8 mouse cellular contexts compared by ENCODE assay signal in the genomic region with DNA sequence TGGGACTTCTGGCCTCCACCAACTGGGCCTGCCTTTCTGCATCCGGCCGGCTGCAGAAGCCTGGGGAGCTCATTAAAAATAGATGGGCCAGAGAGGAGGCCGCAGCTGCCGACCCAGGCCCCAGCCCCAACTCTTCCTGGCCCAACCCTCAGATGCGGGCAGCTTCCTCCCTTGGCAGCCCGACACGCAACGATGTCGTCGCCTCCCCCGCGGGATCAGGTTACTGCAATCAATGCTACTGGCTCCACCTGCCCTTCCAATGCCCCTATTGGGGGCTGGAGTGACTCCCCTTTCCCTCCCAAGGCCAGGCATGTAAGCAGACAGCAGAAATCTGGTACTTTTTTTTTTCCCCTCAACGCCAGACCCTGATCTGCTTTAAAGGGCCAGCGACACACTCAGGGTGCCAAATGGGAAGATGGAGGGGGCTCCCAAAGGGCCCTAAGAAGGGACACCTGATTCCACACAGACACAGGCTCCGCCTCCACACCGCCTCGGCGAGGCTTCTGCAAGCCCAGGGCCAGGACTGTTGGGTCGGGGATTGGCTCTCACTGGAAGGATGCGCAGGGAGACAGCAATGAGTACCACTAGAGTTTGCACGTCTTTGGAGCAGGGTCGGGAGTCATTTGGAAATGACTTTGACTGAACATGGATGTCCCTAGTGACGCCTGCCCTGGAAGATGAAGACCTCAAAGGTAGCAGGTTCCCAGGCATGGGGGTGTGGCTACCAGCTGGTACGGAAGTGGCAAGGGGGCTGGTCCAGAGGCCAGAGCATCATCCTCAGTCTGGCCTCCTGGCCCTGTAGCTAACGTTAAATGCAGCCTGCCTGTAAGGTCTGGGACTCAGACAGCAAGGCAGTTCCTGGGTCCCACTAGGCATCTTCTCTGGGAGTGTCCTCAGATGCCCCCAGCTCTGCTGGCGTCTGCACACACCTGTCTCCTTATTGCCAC. TPM values are rescaled to one million over a fixed set of nuclear protein-coding genes. Genes with fewer than 3 reads are reported as not detected.
DNase-seq lines count a peak whose midpoint lies in the region; ATAC-seq and TF ChIP-seq lines count a peak whose summit lies in the region.

No protein-coding gene starts in this region.

- no peaks in the 10 kb centered on the region for H3K36me3 ChIP-seq in kidney, postnatal 0 days (ENCODE audit: insufficient read depth, low read length)
- no peaks in the 10 kb centered on the region for H3K36me3 ChIP-seq in liver, embryonic 15.5 days (replicated peaks)

- no peaks in the 10 kb centered on the region for H3K9me3 ChIP-seq in kidney, postnatal 0 days (replicated peaks; ENCODE audit: low read length)
- no peaks in the 10 kb centered on the region for H3K9me3 ChIP-seq in liver, embryonic 15.5 days (replicated peaks)

- H3K9ac ChIP-seq in kidney, postnatal 0 days (ENCODE audit: low read depth, low read length), result peak overlapping the region; percentile 49
- no peak overlapping the region for H3K9ac ChIP-seq in liver, embryonic 15.5 days

- no peak for TF ChIP-seq CTCF in kidney, postnatal 0 days (IDR thresholded peaks at IDR 0.05; ENCODE audit: low read depth)
- TF ChIP-seq CTCF in cortical plate, adult 2 months (IDR thresholded peaks at IDR 0.05; ENCODE audit: extremely low read depth, insufficient read depth, low read length), result no peak

- H3K4me2 ChIP-seq in kidney, postnatal 0 days (ENCODE audit: low read length), result peak overlapping the region; percentile 56
- peak overlapping the region; percentile 35 for H3K4me2 ChIP-seq in liver, embryonic 15.5 days

- 5% methylated on average over 26 of the region's 26 CpGs for WGBS in kidney, postnatal 0 days
- whole genome bisulfite sequencing in liver, embryonic 15.5 days (ENCODE audit: insufficient replicate concordance), result 4% methylated on average over 26 of the region's 26 CpGs

- TF ChIP-seq POLR2A in cortical plate, adult 2 months (IDR thresholded peaks at IDR 0.05; ENCODE audit: extremely low read depth, insufficient read depth, low read length), result peak; percentile 28; the same call in 1 of the 2 replicates

- peak; percentile 83 for DNase-seq in kidney, postnatal 0 days (ENCODE audit: low spot score)
- no peak for DNase-seq in kidney, adult 11 months
- peak; percentile 37 for DNase-seq in heart, postnatal 4 days
- no peak for DNase-seq in thymus, postnatal 4 days
- no peak for DNase-seq in right cerebral cortex, postnatal 14 days
- DNase-seq in B cell, adult 2 months, result no peak

- H3K4me3 ChIP-seq in kidney, postnatal 0 days (replicated peaks; ENCODE audit: low read depth, low read length), result peak overlapping the region; percentile 24
- H3K4me3 ChIP-seq in cortical plate, adult 2 months (ENCODE audit: insufficient read depth, low read length), result peak overlapping the region; percentile 37
- 0 out of 2 replicates have a peak overlapping the region, but pooled peaks have one; percentile 15 for H3K4me3 ChIP-seq in liver, embryonic 15.5 days (replicated peaks)

- peak overlapping the region; percentile 73 for H3K27ac ChIP-seq in kidney, postnatal 0 days
- H3K27ac ChIP-seq in cortical plate, adult 2 months (ENCODE audit: insufficient read depth, low read length), result peak overlapping the region; percentile 89
- H3K27ac ChIP-seq in liver, embryonic 15.5 days (replicated peaks), result no peak overlapping the region

- peaks cover 31% of the 10 kb centered on the region for H3K4me1 ChIP-seq in kidney, postnatal 0 days (replicated peaks; ENCODE audit: insufficient read depth, low read length)
- H3K4me1 ChIP-seq in cortical plate, adult 2 months (ENCODE audit: control insufficient read depth, insufficient read depth, low read length), result peaks cover 23% of the 10 kb centered on the region
- peaks cover 24% of the 10 kb centered on the region for H3K4me1 ChIP-seq in liver, embryonic 15.5 days (replicated peaks)

- ATAC-seq in kidney, postnatal 0 days (replicated peaks; ENCODE audit: low FRiP score, low read depth), result no peak
- ATAC-seq in liver, embryonic 15.5 days (ENCODE audit: insufficient read depth), result no peak

- H3K27me3 ChIP-seq in kidney, postnatal 0 days (ENCODE audit: insufficient read depth, low read length), result no peaks in the 10 kb centered on the region; the same call in 1 of the 2 replicates
- peaks cover 77% of the 10 kb centered on the region for H3K27me3 ChIP-seq in liver, embryonic 15.5 days

RNA-seq across cellular contexts. Expression of gene Mapk8ip1, which starts 8.5 kb away (rescaled TPM):
- polyA plus RNA-seq in kidney, postnatal 0 days (2015; fragmentation: Nextera tagmentation; extraction: Ambion mirVana), result 25.9 and 28.2 TPM in 2 replicates
- polyA plus RNA-seq in cortical plate, adult 2 months (2012; rRNA removed), result 320 and 321 TPM in 2 replicates
- 1 to 10 TPM; 7.9 to 8.1 TPM for total RNA-seq in heart, postnatal 4 days (2021)
- 1.8 and 1.9 TPM in 2 replicates for polyA plus RNA-seq in liver, embryonic 15.5 days (2015; fragmentation: Nextera tagmentation; extraction: Ambion mirVana)

RNA-seq across cellular contexts. Expression of gene 1700029I15Rik, which starts 10.3 kb away (rescaled TPM):
- 1.8 and 2.5 TPM in 2 replicates for polyA plus RNA-seq in kidney, postnatal 0 days (2015; fragmentation: Nextera tagmentation; extraction: Ambion mirVana)
- polyA plus RNA-seq in cortical plate, adult 2 months (2012; rRNA removed), result 4.2 and 4.4 TPM in 2 replicates
- 1 to 10 TPM; 1.2 to 1.7 TPM for total RNA-seq in heart, postnatal 4 days (2021)
- polyA plus RNA-seq in liver, embryonic 15.5 days (2015; fragmentation: Nextera tagmentation; extraction: Ambion mirVana), result 1.4 and 1.5 TPM in 2 replicates

RNA-seq across cellular contexts. Expression of gene Large2, which starts 17.9 kb away (rescaled TPM):
- polyA plus RNA-seq in kidney, postnatal 0 days (2015; fragmentation: Nextera tagmentation; extraction: Ambion mirVana), result 30.6 and 34.3 TPM in 2 replicates
- polyA plus RNA-seq in cortical plate, adult 2 months (2012; rRNA removed), result 0.31 and 0.59 TPM in 2 replicates
- under 1 TPM; 0.29 to 0.70 TPM for total RNA-seq in heart, postnatal 4 days (2021)
- 2.4 and 3.5 TPM in 2 replicates for polyA plus RNA-seq in liver, embryonic 15.5 days (2015; fragmentation: Nextera tagmentation; extraction: Ambion mirVana)

RNA-seq across cellular contexts. Expression of gene Pex16, which starts 18.1 kb away (rescaled TPM):
- polyA plus RNA-seq in kidney, postnatal 0 days (2015; fragmentation: Nextera tagmentation; extraction: Ambion mirVana), result 34.3 and 36.8 TPM in 2 replicates
- 45.5 and 50.3 TPM in 2 replicates for polyA plus RNA-seq in cortical plate, adult 2 months (2012; rRNA removed)
- 10 to 100 TPM; 20.8 to 22.2 TPM for total RNA-seq in heart, postnatal 4 days (2021)
- 22.4 and 26.2 TPM in 2 replicates for polyA plus RNA-seq in liver, embryonic 15.5 days (2015; fragmentation: Nextera tagmentation; extraction: Ambion mirVana)

RNA-seq across cellular contexts. Expression of gene Cry2, which starts 41.3 kb away (rescaled TPM):
- 10.1 and 12.8 TPM in 2 replicates for polyA plus RNA-seq in kidney, postnatal 0 days (2015; fragmentation: Nextera tagmentation; extraction: Ambion mirVana)
- 99.9 and 108 TPM in 2 replicates for polyA plus RNA-seq in cortical plate, adult 2 months (2012; rRNA removed)
- total RNA-seq in heart, postnatal 4 days (2021), result 10 to 100 TPM; 28.5 TPM
- 11.2 and 14.6 TPM in 2 replicates for polyA plus RNA-seq in liver, embryonic 15.5 days (2015; fragmentation: Nextera tagmentation; extraction: Ambion mirVana)

Comparison
In these comparisons a context has a peak if more than half of its experiments do, and no peak if none do; other contexts are left out.
1. DNase-seq: peak in kidney, postnatal 0 days (single experiment) and heart, postnatal 4 days (single experiment); none in kidney, adult 11 months (single experiment), thymus, postnatal 4 days (single experiment), right cerebral cortex, postnatal 14 days (single experiment) and B cell, adult 2 months (0 of 2).
2. RNA of gene Mapk8ip1, which starts 8.5 kb away (polyA plus RNA-seq): 320 to 321 TPM in cortical plate, adult 2 months; 25.9 to 28.2 TPM in kidney, postnatal 0 days and 1.8 to 1.9 TPM in liver, embryonic 15.5 days; every median in the first group is over 10 times any median in the second.
3. Peak in every context shown above with its lines, with median percentiles within 50 percentile points of each other: H3K4me3 ChIP-seq.